In genomic region chr1:106342100-106342499, GRCm38 (mm10) we compare ENCODE assay signal across 16 mouse cellular contexts.
"Had no signal": no experiment of that assay in that cellular context is flagged by ENCODE, and none has a peak within 500 bp of the region (broad histone marks: within the 10 kb centered on the region; RNA-seq: fewer than 3 reads in every experiment).

No protein-coding gene starts in this region.

- H3K4me1 ChIP-seq: kidney, embryonic 15.5 days; limb, embryonic 15.5 days; midbrain, embryonic 13.5 days had no signal

- H3K27ac ChIP-seq: kidney, embryonic 15.5 days; limb, embryonic 15.5 days; liver, embryonic 14.5 days; midbrain, embryonic 13.5 days; stomach, postnatal 0 days had no signal

- H3K9me3 ChIP-seq: kidney, embryonic 15.5 days; limb, embryonic 15.5 days; midbrain, embryonic 13.5 days had no signal

- H3K4me2 ChIP-seq: kidney, embryonic 15.5 days; limb, embryonic 15.5 days; liver, embryonic 11.5 days; lung, embryonic 14.5 days; midbrain, embryonic 13.5 days had no signal

- ATAC-seq: liver, postnatal 0 days; midbrain, embryonic 13.5 days had no signal

- H3K27me3 ChIP-seq: kidney, embryonic 15.5 days; limb, embryonic 15.5 days; midbrain, embryonic 13.5 days had no signal

- H3K4me3 ChIP-seq: kidney, embryonic 15.5 days; limb, embryonic 15.5 days; midbrain, embryonic 13.5 days had no signal

- DNase-seq: kidney, adult 8-10 months; kidney, postnatal 10 days; kidney, postnatal 36 days; liver, postnatal 0 days; lung, embryonic 14.5 days; lung, postnatal 10 days; lung, postnatal 4 days; thymus, adult 2 months; thymus, postnatal 14 days; thymus, postnatal 4 days had no signal

- H3K9ac ChIP-seq: kidney, embryonic 15.5 days; limb, embryonic 15.5 days; liver, embryonic 14.5 days; liver, postnatal 0 days; lung, embryonic 14.5 days; midbrain, embryonic 13.5 days had no signal
